Mouse (Mus musculus): ENCODE data around the gene Ppp1r9a.

The Ppp1r9a gene

GRCm38 (mm10) chr6:5099842-5100241 is 197.1 kb downstream of the Ppp1r9a start:
- DNase-seq (ENCODE audit: low read depth in 1 of 2, low spot score in 2 of 2): no peak

GRCm38 (mm10) chr6:5100347-5100746 is 197.6 kb downstream of the Ppp1r9a start:
- no peak for DNase-seq (ENCODE audit: low read depth in 1 of 2, low spot score in 2 of 2)

- DNase-seq (ENCODE audit: low read depth in 1 of 2, low spot score in 2 of 2): no peak
Observed at GRCm38 (mm10) chr6:5102741-5103140, 200.0 kb downstream of the Ppp1r9a start.

- no peak for DNase-seq (ENCODE audit: low read depth in 1 of 2, low spot score in 2 of 2)
Observed at GRCm38 (mm10) chr6:5103769-5104168, 201.1 kb downstream of the Ppp1r9a start.

GRCm38 (mm10) chr6:5104238-5104637 is 201.5 kb downstream of the Ppp1r9a start:
- no peak for DNase-seq (ENCODE audit: low read depth in 1 of 2, low spot score in 2 of 2)

GRCm38 (mm10) chr6:5108494-5108893 is 205.8 kb downstream of the Ppp1r9a start:
- DNase-seq (ENCODE audit: low read depth in 1 of 2, low spot score in 2 of 2): no peak

GRCm38 (mm10) chr6:5109925-5110714 is 207.4 kb downstream of the Ppp1r9a start:
- DNase-seq (ENCODE audit: low read depth in 1 of 2, low spot score in 2 of 2): peak; percentile 40 to 63

- DNase-seq (ENCODE audit: low read depth in 1 of 2, low spot score in 2 of 2): no peak
Observed at GRCm38 (mm10) chr6:5110715-5111048, 208.0 kb downstream of the Ppp1r9a start.

GRCm38 (mm10) chr6:5113103-5113502 is 210.4 kb downstream of the Ppp1r9a start:
- DNase-seq (ENCODE audit: low read depth in 1 of 2, low spot score in 2 of 2): no peak

- no peak for DNase-seq (ENCODE audit: low read depth in 1 of 2, low spot score in 2 of 2)
Observed at GRCm38 (mm10) chr6:5113734-5114133, 211.0 kb downstream of the Ppp1r9a start.

GRCm38 (mm10) chr6:5114857-5115256 is 212.1 kb downstream of the Ppp1r9a start:
- DNase-seq (ENCODE audit: low read depth in 1 of 2, low spot score in 2 of 2): no peak

- no peak for DNase-seq (ENCODE audit: low read depth in 1 of 2, low spot score in 2 of 2)
Observed at GRCm38 (mm10) chr6:5119181-5119910, 216.6 kb downstream of the Ppp1r9a start.

GRCm38 (mm10) chr6:5120229-5120628 is 217.5 kb downstream of the Ppp1r9a start:
- DNase-seq (ENCODE audit: low read depth in 1 of 2, low spot score in 2 of 2): no peak

- no peak for DNase-seq (ENCODE audit: low read depth in 1 of 2, low spot score in 2 of 2)
Observed at GRCm38 (mm10) chr6:5129364-5130093, 226.8 kb downstream of the Ppp1r9a start.

- DNase-seq (ENCODE audit: low read depth in 1 of 2, low spot score in 2 of 2): no peak
Observed at GRCm38 (mm10) chr6:5134986-5135385, 232.3 kb downstream of the Ppp1r9a start.

GRCm38 (mm10) chr6:5136046-5136445 is 233.3 kb downstream of the Ppp1r9a start:
- DNase-seq (ENCODE audit: low read depth in 1 of 2, low spot score in 2 of 2): no peak

GRCm38 (mm10) chr6:5138875-5139631 is 236.3 kb downstream of the Ppp1r9a start:
- DNase-seq (ENCODE audit: low read depth in 1 of 2, low spot score in 2 of 2): no peak

GRCm38 (mm10) chr6:5139666-5140065 is 236.9 kb downstream of the Ppp1r9a start:
- DNase-seq (ENCODE audit: low read depth in 1 of 2, low spot score in 2 of 2): no peak

- no peak for DNase-seq (ENCODE audit: low read depth in 1 of 2, low spot score in 2 of 2)
Observed at GRCm38 (mm10) chr6:5147488-5148142, 244.9 kb downstream of the Ppp1r9a start.

GRCm38 (mm10) chr6:5149941-5150340 is 247.2 kb downstream of the Ppp1r9a start:
- DNase-seq (ENCODE audit: low read depth in 1 of 2, low spot score in 2 of 2): no peak

GRCm38 (mm10) chr6:5151171-5151570 is 248.5 kb downstream of the Ppp1r9a start:
- DNase-seq (ENCODE audit: low read depth in 1 of 2, low spot score in 2 of 2): no peak
